Mouse (Mus musculus): ENCODE results near the gene Gm20388.

Gene Gm20388

DNA sequence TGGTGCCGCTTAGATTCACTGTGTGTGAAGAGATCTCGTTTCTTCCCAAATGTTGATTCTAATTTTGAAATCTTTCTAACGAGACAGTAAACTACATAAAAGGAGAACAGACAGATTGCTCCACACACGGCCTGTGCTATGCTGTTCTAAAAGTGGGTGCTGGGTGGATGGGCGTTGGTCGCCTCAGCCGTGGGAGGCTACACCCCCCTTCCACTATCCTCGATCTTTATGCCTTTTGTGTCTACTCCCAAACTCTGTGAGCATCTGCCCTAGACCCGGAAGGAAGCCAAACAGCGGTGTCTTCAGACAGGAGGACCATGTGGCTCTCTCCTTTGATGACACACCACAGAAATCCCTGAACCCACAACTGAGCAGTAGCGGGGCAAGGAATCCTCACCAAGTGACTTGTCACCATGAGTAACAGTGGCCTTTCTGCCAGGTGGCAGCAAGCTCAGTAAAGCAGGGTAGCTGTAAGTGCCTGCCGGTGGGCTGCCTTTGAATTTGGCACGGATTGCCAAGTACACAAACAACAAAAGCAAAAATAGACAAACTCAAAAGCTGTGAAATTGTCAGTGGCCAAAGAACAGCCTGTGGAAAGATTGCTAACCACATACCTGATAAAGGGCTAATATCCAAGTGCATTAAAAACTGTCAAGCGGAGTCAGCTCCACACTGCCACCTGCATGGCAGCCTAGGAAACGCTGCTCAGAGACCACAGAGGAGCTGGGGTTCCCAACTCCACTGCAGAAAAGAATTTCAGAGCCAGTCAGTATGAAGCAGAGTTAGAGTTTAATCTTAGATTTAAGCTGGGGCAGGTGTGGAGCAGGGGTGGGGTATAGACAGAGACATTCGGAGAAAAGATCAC lies 3858.1 kb downstream of the Gm20388 start:
- peak; percentile 79 for DNase-seq (ENCODE audit: low spot score)

DNA sequence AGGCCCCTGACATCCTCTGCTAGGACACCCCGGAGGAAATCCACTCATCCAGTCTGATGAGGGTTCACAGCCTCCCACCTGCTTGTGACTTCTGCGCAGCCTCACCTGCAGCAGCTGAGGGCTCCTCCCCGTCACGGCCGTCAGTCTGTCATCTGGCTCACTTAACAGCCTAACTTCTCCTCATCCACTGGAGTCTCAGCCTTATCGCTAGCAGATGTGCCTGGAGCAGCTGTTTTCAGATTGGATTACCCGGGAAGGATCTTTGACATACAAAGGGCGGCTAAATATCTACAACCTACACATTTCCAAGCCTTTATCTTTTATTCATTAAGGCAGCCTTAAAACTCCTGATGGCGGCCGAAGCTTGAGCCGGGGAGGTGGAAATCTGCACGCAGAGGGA lies 3862.8 kb downstream of the Gm20388 start:
- DNase-seq (ENCODE audit: low spot score), result no peak

DNA sequence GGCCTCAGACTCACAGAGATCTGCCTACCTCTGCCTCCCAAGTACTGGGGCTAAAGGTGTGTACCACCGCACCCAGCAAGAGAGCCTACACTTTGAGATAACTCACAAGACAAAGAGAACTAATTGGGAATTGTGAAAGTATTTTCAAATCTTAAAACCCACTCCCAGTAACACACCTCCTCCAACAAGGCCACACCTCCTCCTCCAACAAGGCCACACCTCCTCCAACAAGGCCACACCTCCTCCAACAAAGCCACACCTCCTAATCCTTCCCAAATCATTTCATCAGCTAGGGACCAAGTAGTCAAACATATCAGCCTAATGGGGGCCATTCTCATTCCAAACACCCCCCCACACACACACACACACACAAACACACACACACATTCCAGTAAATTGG lies 3863.8 kb downstream of the Gm20388 start:
- DNase-seq (ENCODE audit: low spot score), result no peak

DNA sequence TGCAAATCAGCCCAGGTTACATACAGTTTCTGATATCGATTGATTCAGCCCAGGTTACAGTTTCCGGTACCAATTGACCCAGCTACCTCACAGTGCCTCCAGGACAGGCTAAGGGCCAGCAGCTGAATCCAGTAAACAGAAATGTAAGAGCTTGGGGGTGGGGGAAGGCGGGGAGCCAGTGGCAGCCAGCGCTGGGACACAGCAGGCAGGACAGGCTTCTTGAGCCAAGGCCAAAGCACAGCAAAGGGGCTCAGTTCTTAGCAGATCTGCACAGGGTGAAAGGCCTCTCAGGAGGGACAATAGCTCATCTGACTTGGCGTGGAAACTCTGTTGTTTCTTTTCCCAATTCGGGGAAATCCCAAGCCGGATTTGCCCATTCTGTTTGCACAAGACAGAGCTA lies 3866.7 kb downstream of the Gm20388 start:
- peak; percentile 100 for DNase-seq (ENCODE audit: low spot score)

DNA sequence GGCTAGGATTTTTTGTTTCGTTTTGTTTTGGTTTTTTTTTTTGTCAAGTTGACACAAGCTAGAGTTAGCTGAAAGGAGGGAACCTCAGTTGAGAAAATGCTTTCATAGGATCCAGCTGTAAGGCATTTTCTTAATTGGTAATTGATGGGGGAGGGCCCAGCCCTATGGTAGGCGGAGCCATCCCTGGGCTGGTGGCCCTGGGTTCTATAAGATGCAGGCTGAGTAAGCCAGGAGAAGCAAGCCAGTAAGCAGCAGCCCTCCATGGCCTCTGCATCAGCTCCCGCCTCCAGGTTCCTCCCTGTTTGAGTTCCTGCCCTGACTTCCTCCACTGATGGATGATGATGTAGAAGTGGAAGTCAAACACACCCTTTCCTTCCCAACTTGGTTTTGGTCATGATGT lies 3869.8 kb downstream of the Gm20388 start:
- no peak for DNase-seq (ENCODE audit: low spot score)

DNA sequence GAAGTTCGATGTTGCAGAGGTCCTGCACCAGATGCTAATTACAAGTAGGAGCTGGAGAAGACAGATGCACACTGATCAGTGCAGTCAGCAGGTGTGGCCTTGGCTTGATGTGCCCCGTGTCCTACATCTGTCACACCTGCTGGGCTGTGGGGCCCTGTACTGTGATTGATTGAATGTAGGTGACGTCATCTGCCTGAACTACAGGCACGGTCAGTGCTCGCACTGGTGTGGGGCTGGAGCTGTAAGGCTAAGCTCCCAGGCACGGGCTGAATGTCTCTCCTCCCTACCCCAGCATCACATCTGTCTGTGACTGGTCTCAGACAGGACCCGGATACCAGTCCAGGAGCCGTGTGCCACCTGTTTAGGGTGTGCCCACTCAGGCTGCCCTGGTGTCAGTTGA lies 3870.6 kb downstream of the Gm20388 start:
- no peak for DNase-seq (ENCODE audit: low spot score)

DNA sequence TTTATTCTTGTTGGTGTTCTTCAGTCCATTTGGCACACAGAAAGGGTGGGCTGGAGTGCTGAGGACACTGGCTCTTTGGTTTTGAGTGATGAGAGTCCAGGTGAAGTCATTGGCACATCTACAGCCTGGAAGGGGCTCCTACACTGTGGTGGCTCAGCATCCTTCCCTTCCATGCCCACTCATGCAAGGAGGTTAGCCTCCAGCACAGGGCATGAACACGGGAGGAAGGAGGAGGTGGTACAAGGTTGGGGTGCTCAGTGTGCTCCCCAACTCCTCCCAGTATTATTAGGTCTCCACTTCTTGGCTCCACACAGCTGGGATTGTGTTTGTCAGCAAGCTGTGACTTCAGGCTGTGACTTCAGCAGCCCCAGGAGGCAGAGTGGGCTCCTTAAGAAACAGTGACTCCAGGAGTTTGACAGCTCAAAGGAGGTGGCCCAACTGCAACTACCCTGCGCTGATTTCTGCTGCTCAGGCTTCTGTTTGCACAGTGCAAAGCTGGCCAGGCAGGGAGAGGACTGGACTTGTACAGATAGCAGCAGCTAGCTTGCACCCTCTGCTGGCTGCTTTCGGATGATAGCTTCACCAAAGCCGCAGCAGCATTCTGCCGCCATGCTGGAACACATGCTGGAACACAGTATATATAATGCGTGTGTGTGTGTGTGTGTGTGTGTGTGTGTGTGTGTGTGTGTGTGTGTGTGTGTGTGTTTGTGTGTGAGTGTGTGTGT lies 3873.0 kb downstream of the Gm20388 start:
- DNase-seq (ENCODE audit: low spot score), result peak; percentile 93

DNA sequence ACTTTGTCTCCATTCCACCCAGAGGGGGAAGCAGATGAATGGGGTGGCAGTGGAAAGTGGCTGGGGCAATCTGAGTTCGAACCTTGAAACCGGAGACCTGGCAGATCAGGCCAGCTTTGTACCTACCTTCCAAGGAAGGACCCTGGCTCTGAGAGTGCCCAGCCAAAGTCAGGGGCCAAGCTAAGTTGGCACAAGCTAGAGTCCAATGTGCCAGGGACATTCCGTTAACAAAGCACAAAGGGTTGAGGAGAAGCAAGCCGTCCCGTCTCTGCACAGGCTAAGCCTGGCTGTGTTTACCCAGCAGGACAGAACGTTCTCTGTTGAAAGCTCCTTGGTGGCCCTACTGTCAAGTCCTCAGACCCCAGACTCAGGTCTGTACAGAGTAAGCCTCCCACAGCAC lies 3875.5 kb downstream of the Gm20388 start:
- DNase-seq (ENCODE audit: low spot score), result peak; percentile 66

DNA sequence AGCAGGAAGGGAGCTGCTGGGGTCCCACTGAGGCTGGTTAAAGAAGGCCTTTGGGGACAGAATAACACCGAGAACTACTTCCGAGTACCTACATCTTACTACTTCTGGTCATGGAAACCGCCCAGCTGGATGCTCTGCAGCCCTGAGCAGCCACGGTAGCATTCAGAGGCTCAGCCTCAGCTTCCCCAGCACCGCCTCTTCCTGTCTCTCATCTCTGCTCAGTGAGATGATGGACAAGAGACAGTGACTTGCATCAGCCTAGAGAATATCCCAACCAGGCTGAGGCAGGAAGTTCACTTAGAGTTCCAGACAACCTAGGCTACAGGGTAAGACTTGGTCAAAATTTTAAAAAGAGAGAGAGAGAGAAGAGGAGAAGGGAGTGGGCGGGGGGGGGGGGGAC lies 3876.0 kb downstream of the Gm20388 start:
- no peak for DNase-seq (ENCODE audit: low spot score)

DNA sequence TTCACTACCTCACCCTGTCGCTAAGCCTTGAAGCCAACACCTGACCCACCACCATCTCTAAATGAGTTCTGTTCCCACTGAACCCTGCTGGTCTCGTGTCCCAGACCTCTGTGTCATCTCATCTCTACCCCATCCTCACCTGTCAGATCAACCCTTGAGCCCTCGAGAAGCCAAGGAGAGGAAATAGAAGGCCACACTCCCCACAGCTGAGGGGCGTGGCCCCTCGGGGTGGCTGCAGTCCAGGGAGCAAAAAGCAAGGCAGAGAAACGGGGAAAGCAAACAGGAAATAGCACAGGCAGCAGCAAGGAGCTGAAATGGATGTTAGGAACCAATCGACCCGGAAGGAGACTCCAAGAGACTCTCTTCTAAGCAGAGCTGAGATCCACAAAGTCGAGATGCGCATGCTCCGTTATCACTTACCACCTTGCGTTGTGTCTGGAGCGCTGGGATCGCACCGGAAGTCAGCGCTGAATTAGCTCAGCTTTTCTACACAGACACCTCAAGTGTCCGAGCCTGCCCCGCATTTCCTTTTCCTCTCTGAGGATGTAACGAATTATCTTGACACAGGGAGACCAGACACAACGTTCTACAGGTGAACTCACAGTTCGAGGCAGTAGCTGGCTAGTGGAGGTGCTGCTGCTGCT lies 3876.7 kb downstream of the Gm20388 start:
- DNase-seq (ENCODE audit: low spot score), result no peak

DNA sequence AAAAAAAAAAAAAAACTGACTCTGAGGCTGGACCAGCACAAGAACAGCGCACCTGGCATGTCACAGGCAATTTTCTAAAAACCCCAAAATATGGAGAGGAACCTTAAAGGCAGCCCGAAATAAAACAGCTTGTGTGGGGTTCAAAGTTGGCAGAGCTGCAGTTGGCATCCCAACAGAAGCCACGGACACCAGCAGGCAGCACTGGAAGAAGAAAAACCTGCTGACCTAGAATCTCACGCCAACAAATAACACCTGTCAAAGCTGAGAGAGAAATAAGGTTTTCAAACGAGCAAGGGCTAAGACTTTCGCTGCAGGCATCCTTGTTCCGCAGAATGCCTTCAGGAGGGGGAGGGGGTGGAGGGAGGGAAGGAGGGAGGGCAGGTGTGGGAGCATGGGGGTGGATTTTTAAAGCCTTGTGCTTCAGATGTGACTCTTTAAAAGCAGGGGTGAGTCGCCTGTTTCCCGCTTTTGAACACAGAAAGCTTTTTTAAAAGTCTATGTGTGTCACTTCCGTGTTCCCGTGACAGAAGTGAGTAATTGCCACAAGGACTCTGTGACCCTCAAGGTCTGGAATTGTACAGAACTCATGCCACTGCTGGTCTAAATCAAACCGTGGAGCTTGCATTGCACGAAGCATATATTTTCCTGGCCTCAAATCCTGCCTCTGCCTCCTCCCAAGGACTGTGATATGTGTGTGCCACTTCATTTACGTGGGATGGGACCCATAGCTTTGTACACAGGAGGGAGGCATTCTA lies 3878.0 kb downstream of the Gm20388 start:
- no peak for DNase-seq (ENCODE audit: low spot score)

DNA sequence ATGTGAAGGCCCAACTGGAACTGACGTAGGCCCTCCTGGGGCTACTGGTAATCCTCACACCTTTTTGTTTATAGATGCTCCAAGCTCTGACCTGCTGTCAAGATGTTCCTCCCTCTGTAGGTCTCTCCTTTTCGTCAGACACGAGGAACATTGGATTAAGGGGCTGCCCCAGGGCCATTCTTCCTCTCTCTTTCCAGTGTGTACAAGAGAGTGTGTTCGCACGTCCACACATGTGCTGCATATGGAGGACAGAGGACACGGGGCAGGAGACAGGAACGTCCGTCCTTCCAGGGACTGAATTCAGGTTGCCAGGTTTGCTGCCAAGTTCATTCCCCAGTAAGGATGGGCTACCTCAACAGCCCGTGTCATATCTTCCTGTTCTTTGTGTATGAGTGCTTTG lies 3878.8 kb downstream of the Gm20388 start:
- DNase-seq (ENCODE audit: low spot score), result no peak

DNA sequence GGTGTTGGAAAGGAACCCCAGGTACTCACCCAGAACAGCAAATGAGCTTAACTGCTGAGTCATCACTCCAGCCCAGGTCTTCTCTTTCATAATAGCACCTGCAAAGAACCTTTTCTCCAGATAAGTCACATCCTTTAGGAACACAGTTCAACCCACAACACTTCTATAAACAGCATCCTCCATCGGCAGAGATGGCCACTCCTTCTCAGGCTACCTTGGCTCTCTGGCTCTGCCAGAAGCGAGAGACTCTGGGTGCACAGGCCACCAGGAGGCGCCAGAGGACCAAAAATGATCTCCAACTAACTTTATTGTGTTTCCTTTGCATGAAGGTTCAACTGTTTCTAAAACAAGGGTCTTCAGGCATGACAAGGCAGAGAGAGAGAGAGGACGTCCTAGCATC lies 3879.3 kb downstream of the Gm20388 start:
- peak; percentile 87 for DNase-seq (ENCODE audit: low spot score)

DNA sequence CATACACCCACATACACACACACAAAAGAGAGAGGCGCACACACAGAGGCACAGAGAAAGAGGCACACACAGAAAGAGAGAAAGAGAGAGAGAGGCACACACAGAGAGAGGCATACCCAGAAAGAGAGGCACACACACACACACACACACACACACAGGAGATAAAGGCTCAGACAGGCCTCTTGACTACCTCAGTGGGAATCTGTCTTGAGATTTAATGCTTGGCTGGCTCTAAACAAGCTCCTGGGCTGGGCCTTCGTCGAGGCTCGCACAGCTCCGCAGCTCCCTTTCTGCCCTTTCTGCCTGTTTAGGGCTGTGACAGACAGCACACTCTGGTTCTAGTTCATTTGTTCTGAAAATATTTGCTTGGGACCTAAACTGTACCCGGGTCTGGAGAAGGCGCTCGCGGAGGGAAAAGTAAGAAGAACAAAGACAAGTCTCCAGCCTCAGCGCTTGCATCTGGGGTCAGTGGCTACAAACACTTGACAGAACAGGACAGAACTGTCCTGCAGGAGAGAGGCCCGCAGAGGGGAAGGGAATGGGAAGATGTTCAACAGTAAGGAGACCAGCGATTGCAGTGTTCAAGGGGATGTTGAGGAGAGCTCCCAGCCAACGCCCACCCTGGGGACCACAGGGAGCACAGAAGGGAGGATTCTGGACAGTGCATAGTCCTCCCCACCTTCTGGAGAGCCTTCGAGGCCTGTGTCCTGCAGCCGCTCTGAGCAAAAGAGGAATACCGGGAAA lies 3880.6 kb downstream of the Gm20388 start:
- DNase-seq (ENCODE audit: low spot score), result no peak

DNA sequence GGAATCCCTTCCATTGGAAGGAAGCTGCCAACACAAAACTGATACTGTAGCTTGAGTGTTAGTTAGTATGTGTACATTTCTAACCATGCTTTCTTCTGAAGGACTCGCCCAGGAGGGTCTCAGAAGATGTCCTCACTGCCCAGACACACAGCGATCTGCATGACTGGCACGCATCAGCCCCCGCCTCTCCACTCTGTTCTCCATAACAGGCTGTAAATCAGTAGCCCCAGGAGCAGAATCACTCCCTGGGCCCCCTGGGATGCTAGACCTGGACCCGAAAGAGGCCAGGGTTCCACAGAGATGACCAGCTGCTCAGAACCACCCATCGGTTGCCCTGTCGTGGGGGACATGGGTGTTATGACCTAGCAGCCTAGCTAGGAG lies 3881.2 kb downstream of the Gm20388 start:
- DNase-seq (ENCODE audit: low spot score), result no peak

DNA sequence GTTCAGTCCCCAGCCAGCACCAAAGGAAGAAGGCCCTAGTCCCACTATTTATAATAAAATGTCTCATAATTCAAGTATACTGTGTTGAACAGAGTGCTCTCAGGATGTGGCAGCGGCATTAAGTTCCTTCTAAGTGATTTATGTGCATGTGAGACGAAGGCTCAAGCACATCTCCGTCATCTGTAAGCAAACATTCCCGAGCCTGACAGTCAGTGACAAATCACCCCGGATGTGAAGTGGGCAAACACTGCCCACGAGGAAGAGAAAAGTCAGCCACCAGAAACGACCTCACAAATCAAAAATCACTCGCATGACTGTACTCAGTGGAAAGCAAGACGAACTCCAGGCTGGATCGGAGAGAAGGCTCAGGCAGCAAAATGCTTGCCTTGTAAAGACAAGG lies 3883.3 kb downstream of the Gm20388 start:
- no peak for DNase-seq (ENCODE audit: low spot score)

DNA sequence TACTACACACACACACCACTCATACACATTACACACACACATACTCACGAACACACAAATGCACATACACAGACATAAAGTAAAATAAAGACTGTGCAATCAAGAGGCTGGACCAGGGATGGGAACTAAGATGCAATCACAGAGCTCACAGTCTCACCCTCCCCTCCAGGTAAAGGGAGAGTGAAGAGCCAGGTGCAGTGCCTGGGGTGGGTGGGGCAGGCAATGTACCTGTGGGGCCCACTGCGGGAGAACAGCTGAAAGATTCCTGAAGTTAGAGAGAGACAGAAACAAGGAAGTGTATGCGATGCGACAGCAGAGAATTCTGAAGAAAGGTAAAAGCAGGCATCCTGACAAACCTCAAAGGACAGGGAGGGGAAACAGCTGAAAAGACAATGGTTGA lies 3884.1 kb downstream of the Gm20388 start:
- DNase-seq (ENCODE audit: low spot score), result no peak

DNA sequence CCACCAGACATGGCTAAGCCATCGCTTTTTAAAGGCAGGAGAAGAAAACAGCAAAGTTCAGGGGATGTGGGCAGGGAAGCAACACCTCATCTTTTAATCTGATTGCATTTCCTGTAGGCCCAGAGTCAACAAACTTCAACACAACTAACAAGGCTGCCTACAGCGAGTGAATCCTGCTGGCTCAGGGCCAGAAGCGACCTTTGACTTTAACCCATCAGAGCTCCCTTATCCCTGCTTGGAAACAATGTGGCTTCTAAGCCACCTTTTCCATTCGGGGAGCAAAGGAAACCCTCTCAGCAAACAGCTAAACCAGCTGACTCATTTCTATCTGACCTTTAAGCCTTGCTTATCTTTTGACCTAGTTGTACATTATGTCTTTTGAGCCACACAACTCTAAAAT lies 3886.1 kb downstream of the Gm20388 start:
- DNase-seq (ENCODE audit: low spot score), result no peak

DNA sequence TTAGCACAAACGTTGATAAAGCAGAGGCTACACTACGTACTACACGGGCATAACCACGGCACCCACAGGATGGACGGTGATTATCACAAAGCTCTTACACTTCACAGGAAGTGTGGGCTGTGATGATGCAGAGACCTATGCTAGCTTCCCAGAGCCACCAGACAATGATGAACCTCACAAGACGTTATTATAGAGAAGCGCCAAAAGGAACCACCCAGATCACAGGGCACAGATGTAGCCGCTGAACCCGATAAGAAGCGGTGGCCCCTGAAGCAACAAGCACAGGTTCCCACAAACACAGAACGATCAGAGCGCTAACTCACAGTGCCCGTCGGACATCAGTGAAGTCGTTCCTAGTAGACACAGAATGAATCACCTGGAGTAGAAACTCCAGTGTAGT lies 3887.3 kb downstream of the Gm20388 start:
- DNase-seq (ENCODE audit: low spot score), result no peak

DNA sequence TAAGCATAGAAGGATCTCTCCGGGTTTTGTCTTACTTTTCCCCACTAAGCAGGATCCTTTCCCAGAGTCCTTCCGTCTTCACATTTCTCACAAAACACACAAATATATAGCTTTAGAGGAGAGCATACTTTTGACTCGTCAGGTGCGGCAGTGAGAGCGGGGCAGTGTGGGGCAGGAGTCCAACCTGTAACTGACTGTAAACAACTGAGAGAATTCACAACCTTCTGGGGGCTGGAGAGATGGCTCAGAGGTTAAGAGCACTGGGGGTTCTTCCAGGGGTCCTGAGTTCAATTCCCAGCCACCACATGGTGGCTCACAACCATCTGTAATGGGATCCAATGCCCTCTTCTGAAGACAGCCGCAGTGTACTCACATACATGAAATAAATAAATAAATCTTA lies 3888.8 kb downstream of the Gm20388 start:
- DNase-seq (ENCODE audit: low spot score), result no peak

DNA sequence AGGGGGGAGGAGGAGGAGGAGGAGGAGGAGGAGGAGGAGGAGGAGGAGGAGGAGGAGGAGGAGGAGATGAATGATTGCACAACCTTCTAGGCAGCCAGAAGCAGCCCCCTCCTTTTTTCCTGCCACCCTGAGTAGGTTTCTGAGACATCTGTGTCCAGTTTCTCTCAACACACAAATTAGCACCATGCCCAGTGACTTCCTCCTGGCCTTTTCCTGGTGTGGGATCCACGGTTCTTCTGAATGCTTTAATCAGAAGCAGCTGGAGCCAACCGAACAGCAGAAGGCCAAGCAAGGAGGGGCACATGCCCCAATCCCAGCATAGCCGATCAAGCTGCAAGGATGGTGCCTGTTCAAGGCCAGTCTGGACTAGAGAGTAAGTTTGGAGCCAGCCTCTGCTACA lies 3889.2 kb downstream of the Gm20388 start:
- peak; percentile 51 for DNase-seq (ENCODE audit: low spot score)

DNA sequence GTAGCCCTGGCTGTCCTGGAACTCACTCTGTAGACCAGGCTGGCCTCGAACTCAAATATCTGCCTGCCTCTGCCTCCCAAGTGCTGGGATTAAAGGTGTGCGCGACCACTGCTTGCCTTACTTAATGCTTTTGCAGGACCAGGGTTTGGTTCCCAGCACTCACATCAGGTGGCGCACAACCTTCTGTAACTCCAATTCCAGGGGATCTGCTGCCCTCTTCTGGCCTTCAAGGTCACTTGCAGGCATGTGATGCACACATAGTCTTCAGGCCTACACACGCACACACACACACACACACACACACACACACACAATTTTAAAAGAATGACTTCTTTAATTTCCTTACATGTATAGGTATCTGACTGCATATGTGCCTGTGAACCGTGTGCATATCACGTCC lies 3890.2 kb downstream of the Gm20388 start:
- DNase-seq (ENCODE audit: low spot score), result no peak

All from adipocyte (in vitro differentiated cells).